Mouse (Mus musculus) erythroblast, embryonic 14.5 days (primary cell): ENCODE results near the gene Adamtsl5.

Experiments used
- GATA1 ChIP-seq: IDR thresholded peaks from 2 replicates; pipeline ENCODE4 v1.6.1; 2012; ENCODE audit warnings: low read length, inconsistent platforms, mixed read lengths
- TAL1 ChIP-seq: IDR thresholded peaks from 3 replicates; pipeline ENCODE4 v1.6.1; 2012; ENCODE audit warnings: low read length, inconsistent platforms, mixed read lengths

DNA sequence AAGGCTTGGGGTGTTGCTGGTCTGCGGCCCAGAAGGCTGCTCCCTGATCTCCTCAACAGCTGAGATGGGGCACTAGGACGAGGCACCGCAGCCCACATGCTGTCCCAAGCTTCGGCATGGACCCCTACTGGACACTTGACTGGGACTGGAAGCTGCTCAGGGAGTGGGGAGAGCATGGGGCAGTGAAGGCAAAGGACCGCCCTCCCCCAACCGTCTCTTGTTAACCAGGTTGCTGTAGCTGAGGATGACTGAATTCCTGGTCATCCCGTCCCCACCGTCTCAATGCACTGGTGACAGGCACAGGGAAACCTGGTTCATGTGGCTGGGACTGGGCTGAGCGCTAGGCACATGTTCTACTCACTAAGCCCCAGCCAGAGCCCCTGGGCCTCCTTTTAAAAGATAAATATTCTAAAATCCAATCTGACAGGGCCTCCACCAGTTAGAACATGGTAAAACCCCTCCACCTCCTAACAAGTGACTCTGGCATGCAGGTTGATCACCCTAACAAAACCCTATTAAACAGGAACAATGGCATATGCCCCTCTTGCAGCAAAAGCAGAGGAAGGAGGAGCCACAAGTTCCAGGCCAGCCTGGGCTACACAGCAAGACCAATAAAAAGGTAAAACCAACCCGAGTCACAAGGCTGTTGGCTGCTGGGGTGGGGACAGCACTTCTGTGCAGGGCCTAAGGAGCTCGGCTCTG, 48.8 kb upstream of the Adamtsl5 start:
- TF ChIP-seq TAL1 (no peak), GATA1 (no peak)
